Mouse (Mus musculus) small intestine, adult 2 months (tissue): Measurements from ENCODE around the gene Znrd1.

ENCODE experiments used
- CTCF ChIP-seq: fragments of 200-500 bp; IDR thresholded peaks from 2 replicates; pipeline ENCODE4 v1.5.1; 2012; ENCODE audit warnings: low read depth, mild to moderate bottlenecking, control low read depth, inconsistent platforms, low read length, moderate library complexity, mixed read lengths; ENCODE audit not compliant: insufficient replicate concordance, insufficient read length; ENCODE audit errors: extremely low read depth
- POLR2A ChIP-seq: fragments of 200-500 bp; IDR thresholded peaks from 2 replicates; pipeline ENCODE4 v1.6.1; 2012; ENCODE audit warnings: low read depth, mild to moderate bottlenecking, control low read depth, inconsistent platforms, low read length, moderate library complexity

- TF ChIP-seq POLR2A, result no peak
- TF ChIP-seq CTCF, result no peak
Observed at GRCm38 (mm10) chr17:36931806-36932205, 26.6 kb downstream of the Znrd1 start.
